Mouse (Mus musculus): Measurements from ENCODE around the gene C1qc.

DNA sequence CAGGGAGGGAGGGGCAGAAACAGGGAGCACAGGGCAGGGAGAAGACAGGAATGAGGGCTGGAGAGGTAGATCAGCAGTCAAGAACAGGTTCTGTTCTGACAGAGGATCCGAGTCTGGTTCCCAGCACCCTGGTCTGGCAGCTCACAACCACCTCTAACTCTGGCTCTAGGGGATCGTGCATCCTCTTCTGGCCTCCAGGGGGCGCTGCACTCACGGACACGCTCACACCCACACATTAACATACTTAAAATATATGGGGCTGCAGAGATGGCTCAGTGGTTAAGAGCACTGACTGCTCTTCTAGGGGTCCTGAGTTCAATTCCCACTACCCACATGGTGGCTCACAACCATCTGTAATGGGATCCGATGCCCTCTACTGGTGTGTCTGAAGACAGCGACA is 32.8 kb downstream of the C1qc start:
- TF ChIP-seq POLR2A (IDR thresholded peaks at IDR 0.05; ENCODE audit: borderline replicate concordance, low read depth, low read length) (no peak), CTCF (IDR thresholded peaks at IDR 0.05; ENCODE audit: low read depth, low read length) (peak; percentile 26; the same call in 1 of the 2 replicates)

Data from bone marrow macrophage, adult 2 months (primary cell).